Mouse (Mus musculus) thymus, adult 2 months (tissue): Measurements from ENCODE around the gene D630045J12Rik.

Experiments
- CTCF ChIP-seq: fragments of 200-500 bp; IDR thresholded peaks from 2 replicates; pipeline ENCODE4 v1.5.1; 2012; ENCODE audit warnings: mild to moderate bottlenecking, control low read depth, low read length, moderate library complexity, borderline replicate concordance; ENCODE audit not compliant: control insufficient read depth, poor library complexity, insufficient read depth; ENCODE audit errors: extremely low read depth
- POLR2A ChIP-seq: fragments of 200-500 bp; IDR thresholded peaks from 2 replicates; pipeline ENCODE4 v1.6.1; 2012; ENCODE audit warnings: mild to moderate bottlenecking, low read length, control low read depth, moderate library complexity; ENCODE audit not compliant: control insufficient read depth, poor library complexity, insufficient read depth; ENCODE audit errors: extremely low read depth

GRCm38 (mm10) chr6:38129883-38130282 lies 123.9 kb downstream of the D630045J12Rik start:
- TF ChIP-seq CTCF, result no peak
- no peak for TF ChIP-seq POLR2A
